Mouse (Mus musculus) cerebellum, adult 11 months (tissue): ENCODE results near the gene Ran.
"Not testable (repeated sequence)": the region's sequence is repeated elsewhere in the genome, so short reads cannot be mapped to it uniquely, and the experiment has no call there.

Experiments
- DNase-seq: peaks from one replicate; pipeline ENCODE4 v3.0.0; 2022

Gene Ran

GRCm38 (mm10) chr5:129019497-129020299 is at the start of gene Ran:
Ran (plus strand) TSS chr5:129020069.
- peak; percentile 96 for DNase-seq

GRCm38 (mm10) chr5:128970878-128971277 is 49.0 kb upstream of the Ran start:
- DNase-seq, result no peak

GRCm38 (mm10) chr5:128971298-128971697 is 48.6 kb upstream of the Ran start:
- DNase-seq, result peak; percentile 35

DNA sequence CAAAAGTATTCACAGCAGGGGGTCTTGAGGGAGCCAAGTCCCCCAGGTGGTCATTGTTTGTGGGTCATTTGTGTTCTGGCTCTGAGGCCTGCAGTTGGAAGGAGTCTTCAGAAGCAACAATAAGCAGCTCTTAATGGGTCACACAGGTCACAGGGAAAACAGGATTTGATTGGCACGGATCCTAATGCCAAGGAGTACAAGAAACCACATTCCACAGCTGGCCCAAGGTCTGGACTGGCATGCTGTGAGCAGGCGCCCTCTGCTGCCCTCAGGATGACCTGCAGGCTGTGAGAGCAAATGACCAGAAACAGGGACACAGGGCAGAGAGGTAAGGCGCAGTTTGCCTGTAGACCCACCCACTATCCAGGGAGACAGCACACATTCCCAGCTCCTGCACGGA is 43.6 kb upstream of the Ran start:
- no peak for DNase-seq

GRCm38 (mm10) chr5:128977466-128977865 is 42.4 kb upstream of the Ran start:
- DNase-seq, result not testable (repeated sequence)

- DNase-seq, result no peak
Measured at GRCm38 (mm10) chr5:128978957-128979356, 40.9 kb upstream of the Ran start.

- DNase-seq, result no peak
Measured at GRCm38 (mm10) chr5:128980857-128981256, 39.0 kb upstream of the Ran start.

- DNase-seq, result peak; percentile 43
Measured at GRCm38 (mm10) chr5:128981607-128982006, 38.3 kb upstream of the Ran start.

DNA sequence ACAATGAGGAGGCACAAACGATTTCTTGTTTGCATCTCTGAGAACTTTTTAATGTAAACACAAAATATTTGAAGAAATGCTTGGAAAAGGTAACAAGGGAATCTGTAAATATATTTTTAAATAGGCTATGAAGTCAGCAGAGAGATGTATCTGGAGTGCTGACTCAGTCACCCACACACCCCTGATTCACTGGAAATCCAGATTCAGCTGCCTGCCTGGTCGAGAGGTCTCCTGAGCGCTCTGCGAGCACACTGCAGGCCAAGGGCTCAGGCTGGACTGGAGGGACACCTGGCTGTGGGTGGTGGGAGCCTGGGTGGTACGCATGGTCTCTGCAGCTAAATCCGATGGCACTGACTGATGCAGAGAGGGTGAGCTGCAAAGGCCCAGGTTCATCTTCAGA is 35.3 kb upstream of the Ran start:
- no peak for DNase-seq

- no peak for DNase-seq
Measured at GRCm38 (mm10) chr5:128985946-128986345, 33.9 kb upstream of the Ran start.

- DNase-seq, result no peak
Measured at GRCm38 (mm10) chr5:128987141-128987954, 32.5 kb upstream of the Ran start.

- no peak for DNase-seq
Measured at GRCm38 (mm10) chr5:129000706-129001468, 19.0 kb upstream of the Ran start.

DNA sequence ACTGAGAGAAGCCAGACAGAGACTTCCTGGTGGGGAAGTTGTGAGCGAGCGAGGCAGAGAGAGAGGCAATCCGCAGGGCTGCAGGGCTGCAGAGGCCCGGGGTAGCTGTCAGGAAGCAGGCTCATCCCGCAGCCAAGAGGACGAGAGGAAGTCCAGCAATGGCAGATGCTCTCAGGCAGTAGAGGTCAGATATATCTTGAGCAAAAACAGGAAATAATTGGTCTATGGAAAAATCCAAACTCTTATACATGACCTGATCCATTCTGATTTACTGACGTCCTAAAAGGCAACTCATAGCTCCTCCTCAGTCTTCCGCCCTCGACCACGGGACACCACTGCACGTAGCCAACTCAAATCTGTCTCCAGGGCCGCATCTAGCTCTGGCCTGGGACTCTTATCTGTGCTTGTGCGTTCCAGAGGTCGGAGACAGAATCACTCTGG is 17.3 kb upstream of the Ran start:
- DNase-seq, result no peak

DNA sequence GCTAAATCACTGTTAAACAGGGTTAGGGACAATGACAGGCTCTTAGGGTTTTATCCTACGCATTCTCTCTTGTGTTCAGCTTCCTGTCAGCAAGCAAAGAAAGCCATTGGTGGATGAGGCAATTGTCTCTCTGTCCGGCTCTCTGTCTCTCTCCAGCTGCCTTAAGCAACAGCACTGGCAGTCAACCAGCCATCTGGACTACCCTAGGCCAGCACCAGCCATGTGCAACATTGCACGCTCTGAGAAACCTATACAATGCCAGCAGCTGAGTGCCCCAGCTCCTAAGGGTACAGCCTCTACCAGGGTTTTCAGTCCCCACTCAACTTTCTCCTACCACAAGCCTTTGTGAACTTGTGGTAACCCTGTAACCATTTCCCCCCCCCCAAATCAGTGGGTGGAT is 14.5 kb upstream of the Ran start:
- no peak for DNase-seq

GRCm38 (mm10) chr5:129006031-129006788 is 13.7 kb upstream of the Ran start:
- DNase-seq, result no peak

DNA sequence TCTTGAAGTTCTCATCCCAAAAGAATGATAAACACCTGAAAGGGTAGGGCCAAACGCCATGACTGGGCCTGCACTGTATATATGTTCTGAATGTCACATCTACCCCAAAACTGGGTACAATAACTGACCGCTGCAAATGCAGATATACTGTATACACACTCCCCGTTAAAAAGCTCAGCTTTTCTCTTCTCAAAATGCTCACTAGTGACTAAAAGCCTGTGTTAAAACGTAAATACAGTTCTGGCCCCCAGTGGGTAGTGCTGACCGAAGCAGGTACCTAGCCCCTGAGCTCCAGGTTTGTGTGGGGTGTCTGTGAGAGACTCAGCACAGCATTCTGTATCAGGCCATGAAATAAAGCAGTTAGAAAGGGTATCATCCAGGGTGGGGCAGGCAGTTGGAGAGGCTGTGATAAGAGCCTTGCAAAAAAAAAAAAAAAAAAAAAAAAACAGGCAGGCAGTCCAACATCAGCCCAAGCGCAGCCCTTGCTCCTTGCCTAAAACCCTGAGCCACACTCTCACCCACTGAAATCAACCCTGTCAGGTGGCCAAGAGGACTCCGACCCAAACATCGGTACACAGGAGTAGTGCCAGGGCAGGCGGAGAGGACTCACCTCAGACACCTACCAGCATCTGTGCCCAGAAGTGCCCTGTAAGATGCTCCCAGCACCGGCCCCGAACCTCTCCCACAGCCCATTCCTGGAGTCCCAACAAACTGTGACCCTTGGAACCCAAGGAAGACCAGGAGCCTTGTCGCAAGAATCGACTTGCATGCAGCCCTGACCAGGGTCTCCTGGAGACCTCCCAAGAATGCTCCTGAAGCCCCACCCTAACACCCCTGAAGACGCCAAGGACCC is 12.5 kb upstream of the Ran start:
- peak; percentile 25 for DNase-seq

DNA sequence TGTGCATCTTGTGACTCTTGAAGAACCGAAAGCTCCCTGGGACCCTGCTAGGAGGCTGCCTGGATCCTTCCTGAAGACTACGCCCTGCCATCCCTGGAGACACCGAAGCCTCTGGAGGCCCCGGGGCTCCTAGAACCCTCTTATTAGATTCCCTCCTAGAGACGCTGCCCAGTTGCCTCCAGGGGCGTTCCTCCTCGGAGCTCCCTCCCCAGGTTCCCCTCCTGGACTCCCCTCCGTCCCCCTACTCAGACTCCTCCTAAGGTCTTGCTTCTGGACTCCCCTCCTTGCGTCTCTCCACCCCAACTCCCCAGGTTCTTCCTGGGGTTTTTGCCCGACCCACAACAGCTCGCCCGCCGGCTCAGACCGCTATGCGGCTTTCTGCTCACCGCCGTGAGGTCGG is 11.9 kb upstream of the Ran start:
- DNase-seq, result no peak

DNA sequence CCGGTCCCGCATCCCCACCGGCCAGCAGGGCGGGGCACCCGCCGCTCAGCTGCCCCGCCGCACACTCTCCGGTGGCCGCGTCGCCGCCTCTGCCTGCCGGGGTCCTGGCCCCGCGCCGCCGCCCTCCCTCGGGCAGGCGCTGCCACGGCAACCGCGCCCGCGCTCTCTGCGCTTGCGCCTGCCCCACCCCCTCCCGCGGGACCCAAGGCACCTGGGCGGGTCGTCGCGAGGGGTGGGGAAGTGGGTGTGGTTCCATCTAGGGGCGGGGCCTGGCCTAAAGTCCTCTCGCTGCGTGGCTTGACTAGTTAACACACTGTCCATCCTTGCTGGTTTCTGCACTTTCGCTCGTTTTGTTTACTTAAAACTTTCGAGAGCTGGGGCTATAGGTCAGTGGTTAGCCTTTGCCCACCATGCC is 11.4 kb upstream of the Ran start, which contains the start of gene Stx2:
TSS of gene Stx2 (minus strand) at position 163 of the 415 bp plus-strand sequence.
- DNase-seq, result peak; percentile 91

- DNase-seq, result no peak
Measured at GRCm38 (mm10) chr5:129009577-129009976, 10.3 kb upstream of the Ran start.

DNA sequence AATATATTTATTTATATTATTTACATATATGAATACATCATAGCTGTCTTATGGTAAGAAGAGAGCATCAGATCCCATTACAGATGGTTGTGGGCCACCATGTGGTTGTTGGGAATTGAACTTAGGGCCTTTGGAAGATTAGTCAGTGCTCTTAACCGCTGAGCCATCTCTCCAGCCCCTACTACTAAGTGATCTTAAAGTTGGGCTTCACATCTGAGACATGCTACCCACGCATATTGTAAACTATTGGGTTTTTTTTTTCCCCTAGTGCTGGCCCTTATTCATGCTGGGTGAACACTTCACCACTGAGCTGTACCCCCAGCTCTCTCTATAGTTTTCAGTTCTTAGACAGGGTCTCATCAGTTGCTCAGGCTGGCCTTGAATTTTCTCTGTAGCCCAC is 8.9 kb upstream of the Ran start:
- no peak for DNase-seq

DNA sequence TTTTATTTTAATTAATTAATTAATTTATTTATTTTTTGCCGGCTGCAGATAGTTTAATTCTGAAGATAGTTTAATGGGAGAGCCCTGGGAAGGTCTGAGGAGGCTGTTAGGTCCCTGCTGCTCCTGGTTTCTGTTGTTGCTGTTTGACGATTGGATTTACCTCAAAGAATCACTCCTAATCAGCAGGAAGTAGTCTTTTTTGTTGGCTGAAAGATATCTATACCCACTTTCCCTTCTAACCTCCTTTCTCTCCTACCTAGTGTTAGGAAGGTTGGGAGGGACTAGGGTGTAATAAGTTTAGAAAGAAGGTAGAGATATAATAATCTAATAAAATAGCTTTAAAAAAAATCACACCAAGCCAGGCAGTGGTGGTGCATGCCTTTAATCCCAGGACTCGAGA is 4.8 kb upstream of the Ran start:
- DNase-seq, result no peak
